Mouse (Mus musculus): Measurements from ENCODE around the gene Pdlim4. TPM values are rescaled to one million over a fixed set of nuclear protein-coding genes. Genes with fewer than 3 reads are reported as not detected.

The Pdlim4 gene
- polyA plus RNA-seq, 1 experiment from 2014 or later, result 48.6 TPM

DNA sequence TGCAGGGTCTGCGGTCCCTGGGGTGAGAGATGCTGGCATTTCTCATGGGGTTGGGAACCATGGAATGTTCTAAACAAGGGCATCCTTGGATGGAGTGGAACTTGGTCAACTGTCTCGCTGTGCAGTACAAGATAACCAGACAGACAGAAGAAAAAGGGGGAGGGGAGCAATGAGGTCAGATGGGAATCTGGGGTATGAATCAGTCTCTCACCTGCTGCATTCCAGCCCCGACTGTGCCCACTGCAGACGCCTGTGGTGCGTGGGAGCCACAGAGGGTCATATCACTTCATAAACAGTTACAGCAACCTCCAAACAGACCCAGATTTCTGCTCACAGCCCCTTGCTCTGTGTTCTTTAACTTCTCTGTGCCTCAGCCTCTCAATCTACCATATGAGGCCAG, 2.4 kb downstream of the Pdlim4 start:
- no peak overlapping the region for H3K4me2 ChIP-seq (replicated peaks)
- no peak overlapping the region for H3K27ac ChIP-seq
- no peaks in the 10 kb centered on the region for H3K36me3 ChIP-seq
- no peak overlapping the region for H3K4me3 ChIP-seq
- peaks cover 14% of the 10 kb centered on the region; the same call in 1 of the 2 replicates for H3K27me3 ChIP-seq
- H3K9me3 ChIP-seq (replicated peaks), result no peaks in the 10 kb centered on the region
- no peak for ATAC-seq (ENCODE audit: low FRiP score)
- 78% methylated on average over 5 of the region's 5 CpGs for WGBS
- peaks cover 20% of the 10 kb centered on the region for H3K4me1 ChIP-seq
- no peak overlapping the region for H3K9ac ChIP-seq

DNA sequence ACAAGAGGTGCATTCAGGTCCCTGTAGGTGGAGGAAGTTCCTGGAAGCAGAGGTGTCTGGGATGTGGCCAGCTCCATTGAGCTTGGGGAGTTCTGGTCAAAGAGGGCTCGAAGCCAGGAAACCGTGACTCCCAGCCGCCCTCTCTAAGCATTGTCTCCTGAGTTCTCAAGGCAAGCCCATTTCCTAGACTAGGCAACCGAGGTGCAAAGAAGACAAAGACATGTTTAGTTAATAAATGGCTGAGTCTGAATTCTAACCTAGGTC, 3.0 kb downstream of the Pdlim4 start:
- Histone ChIP-seq H3K4me3 (no peak overlapping the region), H3K27ac (no peak overlapping the region), H3K9me3 (replicated peaks) (no peaks in the 10 kb centered on the region), H3K4me1 (peaks cover 20% of the 10 kb centered on the region), H3K27me3 (peaks cover 14% of the 10 kb centered on the region; the same call in 1 of the 2 replicates), H3K9ac (no peak overlapping the region), H3K36me3 (no peaks in the 10 kb centered on the region), H3K4me2 (replicated peaks) (no peak overlapping the region)
- ATAC-seq (ENCODE audit: low FRiP score), result no peak
- 84% methylated on average over 4 of the region's 4 CpGs for WGBS

DNA sequence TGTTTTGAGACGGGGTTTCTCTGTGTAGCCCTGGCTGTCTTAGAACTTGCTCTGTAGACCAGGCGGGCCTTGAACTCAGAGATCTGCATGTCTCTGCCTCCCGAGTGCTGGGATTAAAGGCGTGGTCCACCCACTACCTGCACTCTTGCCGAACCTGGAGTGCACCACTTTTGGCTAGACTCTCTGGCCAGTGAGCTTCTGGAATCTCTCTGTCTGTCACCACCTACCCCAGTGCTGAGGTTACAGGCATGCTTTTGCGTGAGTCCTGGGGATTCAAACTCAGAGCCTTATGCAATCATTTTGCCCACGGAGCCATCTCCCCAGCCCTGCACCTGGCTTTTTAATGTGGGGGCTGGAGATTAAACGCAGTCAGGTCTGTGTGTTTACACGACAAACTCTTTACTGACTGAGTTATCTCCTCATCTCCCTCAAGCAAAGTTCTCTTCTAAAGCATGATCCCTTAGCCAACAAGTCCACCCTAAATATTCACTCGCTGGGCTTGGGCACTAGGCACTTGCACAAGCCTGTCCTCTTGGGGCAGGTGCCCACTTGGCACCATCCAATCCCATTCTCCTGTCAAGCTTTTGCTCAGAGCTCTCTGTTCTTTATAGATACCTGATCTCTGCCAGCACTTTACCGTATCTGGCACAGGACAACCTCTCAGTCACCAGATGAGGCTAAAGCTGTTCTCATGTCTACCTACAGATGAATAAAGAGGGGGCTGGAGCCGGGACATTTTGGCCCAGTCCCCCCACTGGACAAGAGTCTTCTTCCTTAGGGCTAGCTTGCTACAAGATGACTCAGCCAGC, 3.5 kb downstream of the Pdlim4 start:
- no peaks in the 10 kb centered on the region for H3K9me3 ChIP-seq (replicated peaks)
- H3K27me3 ChIP-seq, result peaks cover 14% of the 10 kb centered on the region; the same call in 1 of the 2 replicates
- WGBS, result 92% methylated on average over 12 of the region's 12 CpGs
- H3K4me3 ChIP-seq, result no peak overlapping the region
- H3K27ac ChIP-seq, result no peak overlapping the region
- peaks cover 23% of the 10 kb centered on the region for H3K4me1 ChIP-seq
- no peak for ATAC-seq (ENCODE audit: low FRiP score)
- H3K4me2 ChIP-seq (replicated peaks), result no peak overlapping the region
- H3K36me3 ChIP-seq, result no peaks in the 10 kb centered on the region
- no peak overlapping the region for H3K9ac ChIP-seq

DNA sequence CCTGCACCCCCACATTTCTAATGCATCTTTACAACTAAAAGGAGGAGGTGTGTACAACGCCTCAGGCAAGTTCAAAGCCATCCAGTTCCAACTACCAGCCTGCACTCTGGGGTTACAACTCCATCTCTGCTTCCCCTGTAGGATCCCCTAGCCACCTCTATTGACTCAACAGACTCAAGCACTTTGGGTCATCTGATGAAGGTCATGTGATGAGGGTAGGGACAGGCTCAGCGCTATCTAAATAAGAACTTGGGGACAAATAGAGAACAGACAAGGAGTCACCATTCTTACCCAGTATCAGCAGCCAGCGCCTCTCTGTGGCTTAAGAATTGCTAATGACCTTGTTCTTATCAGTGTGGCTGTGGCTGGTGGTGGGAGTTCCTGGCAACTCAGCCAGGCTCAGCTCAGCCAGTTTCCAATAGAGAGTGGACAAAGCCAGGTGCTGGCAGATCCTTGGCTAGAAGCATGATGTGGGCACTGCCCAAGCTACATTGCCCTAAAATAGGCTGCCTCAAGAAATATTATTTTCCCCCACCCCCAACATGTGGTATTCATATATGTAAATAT, 4.3 kb downstream of the Pdlim4 start:
- ATAC-seq (ENCODE audit: low FRiP score), result no peak
- H3K9me3 ChIP-seq (replicated peaks), result no peaks in the 10 kb centered on the region
- 76% methylated on average over 3 of the region's 3 CpGs for WGBS
- no peak overlapping the region for H3K4me2 ChIP-seq (replicated peaks)
- H3K4me1 ChIP-seq, result peaks cover 31% of the 10 kb centered on the region
- peaks cover 14% of the 10 kb centered on the region; the same call in 1 of the 2 replicates for H3K27me3 ChIP-seq
- H3K9ac ChIP-seq, result no peak overlapping the region
- H3K36me3 ChIP-seq, result no peaks in the 10 kb centered on the region
- H3K27ac ChIP-seq, result no peak overlapping the region
- no peak overlapping the region for H3K4me3 ChIP-seq

DNA sequence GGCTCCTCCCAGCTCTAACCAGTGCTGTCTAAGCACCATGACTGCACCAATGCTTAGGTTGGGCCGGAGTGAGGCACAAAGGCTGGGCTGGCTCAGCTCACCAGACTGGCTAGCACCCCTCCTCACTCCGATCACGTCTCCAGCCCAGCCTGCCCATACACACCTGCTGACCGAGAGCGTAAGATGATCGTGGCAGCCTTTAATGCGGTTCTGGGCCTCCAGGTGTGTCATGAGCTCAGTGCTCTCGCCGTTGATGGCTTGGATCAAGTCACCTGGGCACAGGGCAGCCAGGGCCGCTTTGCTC, 5.4 kb downstream of the Pdlim4 start:
- H3K4me1 ChIP-seq, result peaks cover 35% of the 10 kb centered on the region
- no peak overlapping the region for H3K27ac ChIP-seq
- H3K9me3 ChIP-seq (replicated peaks), result no peaks in the 10 kb centered on the region
- ATAC-seq (ENCODE audit: low FRiP score), result no peak
- WGBS, result 87% methylated on average over 10 of the region's 10 CpGs
- H3K27me3 ChIP-seq, result peaks cover 11% of the 10 kb centered on the region; the same call in 1 of the 2 replicates
- no peak overlapping the region for H3K4me2 ChIP-seq (replicated peaks)
- H3K4me3 ChIP-seq, result no peak overlapping the region
- H3K9ac ChIP-seq, result no peak overlapping the region
- no peaks in the 10 kb centered on the region for H3K36me3 ChIP-seq

DNA sequence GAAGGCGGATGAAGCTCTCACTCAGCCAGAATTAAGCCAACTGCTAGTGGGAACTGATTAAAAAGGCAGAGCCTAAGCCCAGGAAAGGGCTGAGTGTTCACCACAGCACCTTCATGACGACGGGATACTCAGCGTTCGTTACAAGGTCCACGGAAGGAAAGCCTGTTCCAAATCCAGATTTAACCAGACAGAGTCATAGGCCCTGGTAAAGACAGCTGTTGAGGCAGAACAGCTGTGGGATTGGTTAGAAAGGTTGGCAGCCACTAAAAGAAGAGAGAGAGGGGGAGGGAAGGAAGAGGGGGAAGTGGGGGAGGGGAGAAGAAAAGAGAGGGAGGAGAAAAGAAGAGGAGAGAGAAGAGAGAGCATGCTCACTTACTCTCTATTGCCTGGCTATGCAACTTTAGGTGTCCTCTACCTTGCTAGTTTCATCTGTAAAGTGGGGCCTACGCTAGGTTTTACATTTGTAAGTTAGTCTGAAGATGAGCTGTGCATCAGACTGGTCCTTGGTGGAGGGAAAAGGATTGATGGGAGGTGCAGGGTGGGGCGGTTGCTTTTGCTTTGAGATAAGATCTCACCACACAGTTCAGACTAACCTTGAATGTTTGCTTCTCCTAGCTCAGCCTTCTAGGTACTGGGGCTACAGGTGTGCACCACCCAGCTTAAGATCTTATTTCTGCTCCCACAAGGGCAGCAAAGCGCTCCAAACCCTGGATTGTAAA, 5.9 kb downstream of the Pdlim4 start:
- 84% methylated on average over 9 of the region's 9 CpGs for WGBS
- Histone ChIP-seq H3K36me3 (no peaks in the 10 kb centered on the region), H3K4me1 (peaks cover 37% of the 10 kb centered on the region), H3K4me3 (no peak overlapping the region), H3K9ac (no peak overlapping the region), H3K27me3 (peaks cover 6% of the 10 kb centered on the region; the same call in 1 of the 2 replicates), H3K9me3 (replicated peaks) (no peaks in the 10 kb centered on the region), H3K4me2 (replicated peaks) (no peak overlapping the region), H3K27ac (no peak overlapping the region)
- ATAC-seq (ENCODE audit: low FRiP score), result no peak

DNA sequence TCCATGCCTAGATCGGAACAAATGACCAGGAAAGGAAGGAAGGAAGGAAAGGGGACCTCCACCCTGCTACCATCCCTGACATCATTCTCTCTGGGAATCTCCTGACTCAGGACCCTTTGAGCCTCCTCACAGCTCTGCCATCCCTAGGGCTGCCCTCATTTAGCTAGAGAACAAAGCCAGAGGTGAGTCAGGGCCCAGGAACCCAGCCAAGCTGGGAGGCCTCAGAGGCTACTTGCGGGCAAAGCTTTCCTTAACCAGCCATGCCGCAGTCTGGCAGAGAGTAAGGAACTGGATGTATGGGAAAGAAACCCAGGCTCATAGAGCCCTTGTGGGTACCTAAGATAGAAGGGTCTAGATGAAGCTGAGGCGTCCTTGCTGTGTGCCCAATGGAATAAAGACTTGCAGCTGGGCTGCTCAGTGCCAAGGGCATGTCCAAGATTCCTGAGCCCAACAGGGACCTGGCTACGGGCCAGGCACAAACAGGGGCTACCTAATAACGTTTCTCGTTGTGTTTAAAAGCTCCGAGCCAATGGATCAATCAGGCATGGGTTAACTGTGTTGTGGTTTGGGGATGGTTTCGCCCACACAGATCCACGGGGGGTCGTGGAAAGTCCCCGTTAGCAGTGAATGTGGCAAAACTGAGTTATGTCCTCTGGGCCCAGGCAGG, 6.6 kb downstream of the Pdlim4 start:
- Histone ChIP-seq H3K4me3 (no peak overlapping the region), H3K27ac (no peak overlapping the region), H3K4me1 (peaks cover 38% of the 10 kb centered on the region)

DNA sequence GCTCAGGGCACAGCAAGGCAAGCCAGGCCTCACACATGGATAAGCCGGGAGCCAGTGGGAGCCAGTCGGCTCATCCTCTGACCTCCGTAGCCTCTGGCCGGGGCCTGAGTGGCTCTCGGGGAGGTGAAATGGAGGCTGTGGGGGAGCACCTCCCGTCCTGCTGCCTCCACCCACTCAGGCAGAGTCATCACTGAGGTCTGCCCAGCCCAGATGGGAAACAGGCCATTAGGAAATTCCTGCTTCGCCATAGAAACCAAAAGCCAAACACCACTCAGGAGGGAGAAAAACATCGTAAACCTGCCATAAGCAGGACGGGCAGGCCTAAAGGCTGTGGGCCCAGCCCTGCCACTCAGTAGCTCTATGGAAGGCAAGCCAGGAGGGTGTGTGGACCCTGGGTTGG, 8.5 kb downstream of the Pdlim4 start:
- H3K9ac ChIP-seq, result no peak overlapping the region
- no peak overlapping the region for H3K4me3 ChIP-seq
- H3K9me3 ChIP-seq (replicated peaks), result no peaks in the 10 kb centered on the region
- ATAC-seq (ENCODE audit: low FRiP score), result no peak
- peaks cover 3% of the 10 kb centered on the region; the same call in 1 of the 2 replicates for H3K27me3 ChIP-seq
- peaks cover 44% of the 10 kb centered on the region for H3K4me1 ChIP-seq
- WGBS, result 46% methylated on average over 9 of the region's 9 CpGs
- H3K36me3 ChIP-seq, result no peaks in the 10 kb centered on the region
- H3K4me2 ChIP-seq (replicated peaks), result no peak overlapping the region
- H3K27ac ChIP-seq, result peak overlapping the region; percentile 30; the same call in 1 of the 2 replicates

More for the DNA sequence above, 6.6 kb downstream of the Pdlim4 start:
- no peak for ATAC-seq (ENCODE audit: low FRiP score)
- no peaks in the 10 kb centered on the region for H3K9me3 ChIP-seq (replicated peaks)
- 80% methylated on average over 12 of the region's 12 CpGs for WGBS
- peaks cover 3% of the 10 kb centered on the region; the same call in 1 of the 2 replicates for H3K27me3 ChIP-seq
- no peaks in the 10 kb centered on the region for H3K36me3 ChIP-seq
- no peak overlapping the region for H3K9ac ChIP-seq
- no peak overlapping the region for H3K4me2 ChIP-seq (replicated peaks)

DNA sequence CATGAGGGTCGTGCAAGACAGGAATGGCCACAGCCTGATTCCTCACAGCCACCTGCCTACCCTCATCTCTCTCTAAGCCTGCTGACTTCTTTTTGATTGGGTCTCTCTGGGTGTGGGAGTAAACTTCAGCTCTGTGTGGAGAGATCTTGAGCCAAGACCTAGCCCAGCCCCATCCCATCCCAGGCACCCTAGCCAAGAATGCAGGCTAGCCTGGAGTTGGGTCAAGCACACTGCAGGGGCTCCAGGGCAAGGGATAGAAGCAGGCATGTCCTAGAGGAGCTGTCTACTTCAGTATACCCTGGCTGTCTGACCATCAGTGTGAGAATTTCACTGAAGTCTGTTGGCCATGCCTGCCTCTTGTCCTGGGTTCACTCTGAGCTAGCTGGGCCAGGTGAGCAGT, 9.3 kb downstream of the Pdlim4 start:
- H3K9ac ChIP-seq, result no peak overlapping the region
- H3K36me3 ChIP-seq, result no peaks in the 10 kb centered on the region
- H3K4me3 ChIP-seq, result no peak overlapping the region
- H3K4me2 ChIP-seq (replicated peaks), result no peak overlapping the region
- 62% methylated on average over 1 of the region's 1 CpGs for WGBS
- ATAC-seq (ENCODE audit: low FRiP score), result no peak
- H3K4me1 ChIP-seq, result peaks cover 44% of the 10 kb centered on the region
- H3K27ac ChIP-seq, result peak overlapping the region; percentile 70; the same call in 1 of the 2 replicates
- H3K9me3 ChIP-seq (replicated peaks), result no peaks in the 10 kb centered on the region
- peaks cover 3% of the 10 kb centered on the region; the same call in 1 of the 2 replicates for H3K27me3 ChIP-seq

DNA sequence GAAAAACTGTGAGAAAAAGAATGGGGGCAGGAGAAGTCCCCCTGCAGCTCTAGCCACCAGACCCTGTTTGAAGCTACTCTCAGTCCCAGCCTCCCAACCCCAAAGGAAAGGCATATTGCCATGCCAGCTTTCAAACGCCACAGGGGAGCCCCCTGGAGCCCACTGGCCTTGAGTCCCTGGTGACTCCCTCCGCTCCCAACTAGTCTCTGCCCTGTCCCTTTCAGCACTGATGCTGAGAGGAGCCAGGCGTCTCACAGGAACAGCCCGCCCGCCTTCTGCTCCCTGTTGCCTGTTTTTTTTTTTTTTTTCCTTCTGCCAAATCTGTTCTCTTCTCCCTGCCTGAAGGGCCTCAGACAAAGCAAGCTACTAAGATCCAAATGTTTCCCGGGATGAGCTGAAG, 10.2 kb downstream of the Pdlim4 start:
- 8% methylated on average over 6 of the region's 6 CpGs for WGBS
- peaks cover 44% of the 10 kb centered on the region for H3K4me1 ChIP-seq
- ATAC-seq (ENCODE audit: low FRiP score), result peak; percentile 55; the same call in 1 of the 2 replicates
- no peak overlapping the region; the same call in 1 of the 2 replicates for H3K4me2 ChIP-seq (replicated peaks)
- H3K27me3 ChIP-seq, result peaks cover 3% of the 10 kb centered on the region; the same call in 1 of the 2 replicates
- no peak overlapping the region for H3K4me3 ChIP-seq
- H3K9me3 ChIP-seq (replicated peaks), result no peaks in the 10 kb centered on the region
- H3K9ac ChIP-seq, result 0 out of 2 replicates have a peak overlapping the region, but pooled peaks have one; percentile 23
- H3K36me3 ChIP-seq, result no peaks in the 10 kb centered on the region
- H3K27ac ChIP-seq, result peak overlapping the region; percentile 70

DNA sequence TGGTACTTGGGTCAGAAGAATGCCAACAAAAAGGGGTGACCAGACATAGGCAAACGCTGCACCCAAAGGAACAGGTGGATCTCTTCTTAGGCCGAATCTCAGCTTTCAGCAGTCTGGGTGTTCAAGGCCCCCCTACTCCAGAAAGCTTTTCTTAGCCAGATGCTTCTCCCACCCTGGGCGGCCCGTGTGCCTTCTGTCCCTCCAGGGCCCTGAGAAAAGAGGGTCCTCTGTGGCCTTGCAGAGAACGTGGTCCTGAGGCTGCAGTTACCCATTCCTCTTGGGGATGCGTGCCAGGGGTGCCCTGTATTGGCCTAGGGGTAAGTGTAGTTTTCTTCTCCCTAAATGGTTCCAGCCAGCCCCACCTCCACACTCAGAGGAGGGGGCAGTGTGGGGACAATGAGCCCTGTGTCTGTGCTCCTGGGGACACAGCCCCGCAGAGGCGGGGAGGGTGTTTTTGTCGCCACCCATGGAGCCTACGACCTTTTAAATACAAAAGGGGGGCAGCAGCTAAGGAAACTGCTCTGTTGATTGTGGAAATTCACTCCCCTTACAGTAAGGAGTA, 10.7 kb downstream of the Pdlim4 start:
- H3K9ac ChIP-seq, result 0 out of 2 replicates have a peak overlapping the region, but pooled peaks have one; percentile 23
- ATAC-seq (ENCODE audit: low FRiP score), result peak; percentile 66; the same call in 1 of the 2 replicates
- no peak overlapping the region for H3K4me3 ChIP-seq
- WGBS, result 21% methylated on average over 10 of the region's 10 CpGs
- H3K9me3 ChIP-seq (replicated peaks), result no peaks in the 10 kb centered on the region
- H3K4me2 ChIP-seq (replicated peaks), result no peak overlapping the region; the same call in 1 of the 2 replicates
- H3K4me1 ChIP-seq, result peaks cover 44% of the 10 kb centered on the region
- peak overlapping the region; percentile 70 for H3K27ac ChIP-seq
- peaks cover 3% of the 10 kb centered on the region; the same call in 1 of the 2 replicates for H3K27me3 ChIP-seq
- H3K36me3 ChIP-seq, result no peaks in the 10 kb centered on the region

All from hindbrain, embryonic 12.5 days (tissue).